Mouse (Mus musculus): ENCODE data around the gene Pate2. TPM values are rescaled to one million over a fixed set of nuclear protein-coding genes. Genes with fewer than 3 reads are reported as not detected.

The Pate2 gene
- polyA plus RNA-seq, 1 experiment from 2014 or later: 1.6 TPM

GRCm38 (mm10) chr9:35539001-35539750 is 30.9 kb upstream of the Pate2 start:
- H3K4me3 ChIP-seq: no peak overlapping the region
- H3K9me3 ChIP-seq (replicated peaks): no peaks in the 10 kb centered on the region
- H3K4me1 ChIP-seq: peaks cover 18% of the 10 kb centered on the region; the same call in 1 of the 2 replicates
- DNase-seq (ENCODE audit: low spot score): no peak
- H3K36me3 ChIP-seq: no peaks in the 10 kb centered on the region
- no peak overlapping the region for H3K27ac ChIP-seq (replicated peaks)
- H3K27me3 ChIP-seq (ENCODE audit: low read depth, poor library complexity, severe bottlenecking): no peaks in the 10 kb centered on the region; the same call in 1 of the 2 replicates
- 81% methylated on average over 13 of the region's 13 CpGs for WGBS

GRCm38 (mm10) chr9:35541024-35541423 is 29.1 kb upstream of the Pate2 start:
- Histone ChIP-seq H3K4me3 (no peak overlapping the region), H3K27me3 (ENCODE audit: low read depth, poor library complexity, severe bottlenecking) (no peaks in the 10 kb centered on the region), H3K36me3 (0 out of 2 replicates have a peak, but pooled peaks cover 7% of the 10 kb centered on the region), H3K27ac (replicated peaks) (no peak overlapping the region), H3K9me3 (replicated peaks) (no peaks in the 10 kb centered on the region), H3K4me1 (peaks cover 18% of the 10 kb centered on the region; the same call in 1 of the 2 replicates)
- 85% methylated on average over 5 of the region's 5 CpGs for WGBS
- DNase-seq (ENCODE audit: low spot score): no peak

GRCm38 (mm10) chr9:35541488-35541887 is 28.6 kb upstream of the Pate2 start:
- 12% methylated on average over 6 of the region's 6 CpGs for WGBS
- DNase-seq (ENCODE audit: low spot score): peak; percentile 82

DNA sequence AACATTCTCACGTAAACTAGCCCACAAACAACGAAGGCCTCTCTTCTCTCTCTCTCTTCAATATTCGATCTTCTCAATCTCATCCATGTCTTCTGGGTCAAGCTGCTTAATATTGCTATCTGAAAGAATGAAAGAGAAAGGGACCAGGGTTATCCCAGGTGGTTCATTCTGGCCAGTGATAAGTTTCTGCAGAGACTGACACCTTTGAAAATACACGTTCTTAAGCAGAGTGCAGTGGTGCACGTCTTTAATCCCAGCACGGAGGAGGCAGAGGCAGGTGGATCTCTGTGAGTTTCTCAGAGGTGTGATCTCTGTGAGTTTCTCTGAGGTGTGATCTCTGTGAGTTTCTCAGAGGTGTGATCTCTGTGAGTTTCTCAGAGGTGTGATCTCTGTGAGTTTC is 28.1 kb upstream of the Pate2 start:
- no peak for DNase-seq (ENCODE audit: low spot score)
- WGBS: 74% methylated on average over 6 of the region's 6 CpGs
- Histone ChIP-seq H3K4me1 (peaks cover 18% of the 10 kb centered on the region; the same call in 1 of the 2 replicates), H3K36me3 (0 out of 2 replicates have a peak, but pooled peaks cover 9% of the 10 kb centered on the region), H3K27ac (replicated peaks) (no peak overlapping the region), H3K9me3 (replicated peaks) (no peaks in the 10 kb centered on the region), H3K4me3 (no peak overlapping the region), H3K27me3 (ENCODE audit: low read depth, poor library complexity, severe bottlenecking) (no peaks in the 10 kb centered on the region)

More at GRCm38 (mm10) chr9:35541488-35541887, 28.6 kb upstream of the Pate2 start:
- Histone ChIP-seq H3K27me3 (ENCODE audit: low read depth, poor library complexity, severe bottlenecking) (no peaks in the 10 kb centered on the region), H3K4me1 (peaks cover 18% of the 10 kb centered on the region; the same call in 1 of the 2 replicates), H3K4me3 (no peak overlapping the region), H3K36me3 (0 out of 2 replicates have a peak, but pooled peaks cover 7% of the 10 kb centered on the region), H3K27ac (replicated peaks) (no peak overlapping the region), H3K9me3 (replicated peaks) (no peaks in the 10 kb centered on the region)

DNA sequence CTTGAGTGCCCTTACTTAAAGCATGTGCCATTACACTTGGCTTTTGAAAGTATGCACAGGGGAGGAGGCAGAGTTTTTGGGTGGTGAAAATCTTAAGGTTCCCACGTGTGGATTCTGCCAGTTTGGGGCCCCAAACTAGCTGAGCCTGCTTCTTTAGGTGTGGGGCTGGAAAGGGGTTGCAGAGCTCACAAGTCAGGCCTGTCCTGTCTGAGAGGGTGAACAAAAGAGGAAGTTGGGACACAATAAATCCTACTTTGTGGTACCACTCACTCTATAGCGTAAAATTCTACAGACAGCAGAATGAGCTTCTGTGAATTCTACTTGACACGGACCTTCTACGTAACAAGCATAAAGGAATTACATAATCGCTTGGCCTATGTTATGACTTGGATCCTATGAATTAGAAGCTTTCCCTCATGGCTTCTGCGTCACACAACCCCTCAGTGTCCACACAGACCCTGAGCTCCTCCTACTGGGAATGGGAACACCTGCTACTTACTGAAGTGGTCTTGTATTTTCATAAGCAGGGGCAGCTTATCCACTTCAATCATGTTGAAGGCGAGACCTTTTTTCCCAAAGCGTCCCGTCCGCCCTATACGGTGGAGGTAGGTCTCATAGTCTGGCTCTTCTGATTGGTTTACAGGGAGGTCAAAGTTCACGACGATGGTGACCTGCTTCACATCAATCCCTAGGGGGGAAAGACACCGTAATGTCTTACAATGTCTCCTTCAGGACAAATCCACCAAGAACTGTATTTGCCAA is 26.8 kb upstream of the Pate2 start:
- DNase-seq (ENCODE audit: low spot score): no peak
- H3K4me3 ChIP-seq: no peak overlapping the region
- H3K36me3 ChIP-seq: 0 out of 2 replicates have a peak, but pooled peaks cover 9% of the 10 kb centered on the region
- H3K4me1 ChIP-seq: peaks cover 11% of the 10 kb centered on the region; the same call in 1 of the 2 replicates
- no peak overlapping the region for H3K27ac ChIP-seq (replicated peaks)
- 86% methylated on average over 14 of the region's 14 CpGs for WGBS
- H3K9me3 ChIP-seq (replicated peaks): no peaks in the 10 kb centered on the region
- H3K27me3 ChIP-seq (ENCODE audit: low read depth, poor library complexity, severe bottlenecking): no peaks in the 10 kb centered on the region

GRCm38 (mm10) chr9:35544666-35545065 is 25.4 kb upstream of the Pate2 start:
- Histone ChIP-seq H3K4me3 (no peak overlapping the region), H3K27me3 (ENCODE audit: low read depth, poor library complexity, severe bottlenecking) (no peaks in the 10 kb centered on the region), H3K4me1 (no peaks in the 10 kb centered on the region), H3K9me3 (replicated peaks) (no peaks in the 10 kb centered on the region), H3K27ac (replicated peaks) (no peak overlapping the region), H3K36me3 (0 out of 2 replicates have a peak, but pooled peaks cover 9% of the 10 kb centered on the region)
- DNase-seq (ENCODE audit: low spot score): no peak
- WGBS: 89% methylated on average over 2 of the region's 2 CpGs

DNA sequence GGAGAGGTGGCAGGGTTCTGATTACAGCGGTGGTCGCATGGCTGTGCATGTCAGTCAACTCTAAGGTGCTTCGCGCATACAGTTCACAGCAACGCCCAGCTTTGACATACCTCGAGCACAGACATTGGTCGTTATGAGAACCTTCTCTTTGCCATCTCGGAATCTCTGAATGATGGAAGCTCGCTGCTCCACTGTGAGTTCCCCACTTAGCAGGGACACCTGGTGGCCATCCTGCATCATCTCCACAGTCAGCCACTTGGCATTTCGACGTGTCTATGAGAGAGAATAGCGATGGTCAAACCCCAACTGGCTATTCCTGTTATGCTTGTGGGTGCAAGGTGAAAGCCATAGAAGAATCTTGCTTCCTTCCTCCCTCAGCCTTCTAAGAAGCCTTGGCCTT is 24.4 kb upstream of the Pate2 start:
- H3K4me1 ChIP-seq: no peaks in the 10 kb centered on the region
- no peak overlapping the region for H3K4me3 ChIP-seq
- no peak overlapping the region for H3K27ac ChIP-seq (replicated peaks)
- no peaks in the 10 kb centered on the region for H3K9me3 ChIP-seq (replicated peaks)
- WGBS: 76% methylated on average over 12 of the region's 12 CpGs
- no peak for DNase-seq (ENCODE audit: low spot score)
- no peaks in the 10 kb centered on the region for H3K27me3 ChIP-seq (ENCODE audit: low read depth, poor library complexity, severe bottlenecking)
- H3K36me3 ChIP-seq: 0 out of 2 replicates have a peak, but pooled peaks cover 9% of the 10 kb centered on the region

DNA sequence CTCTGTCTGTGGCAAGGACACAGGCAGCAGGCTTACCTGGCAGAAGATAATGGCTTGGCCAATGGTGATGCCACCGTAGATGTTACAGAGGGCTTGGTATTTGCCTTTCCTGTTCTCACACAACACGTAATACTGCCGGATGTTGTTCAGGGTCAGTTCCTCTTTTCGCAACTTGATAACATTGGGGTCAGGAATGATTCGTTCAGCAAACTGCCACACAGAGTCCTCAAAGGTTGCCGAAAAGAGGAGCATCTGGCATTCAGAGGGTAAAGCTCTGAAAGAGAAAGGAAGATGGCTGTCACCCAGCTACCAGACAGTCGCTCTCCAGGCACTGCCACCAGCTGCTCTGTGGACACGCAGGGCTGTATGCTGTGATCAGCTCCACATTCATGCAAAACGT is 23.3 kb upstream of the Pate2 start:
- Histone ChIP-seq H3K27ac (replicated peaks) (no peak overlapping the region), H3K27me3 (ENCODE audit: low read depth, poor library complexity, severe bottlenecking) (no peaks in the 10 kb centered on the region), H3K4me3 (no peak overlapping the region), H3K36me3 (0 out of 2 replicates have a peak, but pooled peaks cover 9% of the 10 kb centered on the region), H3K4me1 (no peaks in the 10 kb centered on the region), H3K9me3 (replicated peaks) (no peaks in the 10 kb centered on the region)
- DNase-seq (ENCODE audit: low spot score): no peak
- 87% methylated on average over 9 of the region's 9 CpGs for WGBS

- no peak for DNase-seq (ENCODE audit: low spot score)
- Histone ChIP-seq H3K4me1 (no peaks in the 10 kb centered on the region), H3K36me3 (0 out of 2 replicates have a peak, but pooled peaks cover 9% of the 10 kb centered on the region), H3K27me3 (ENCODE audit: low read depth, poor library complexity, severe bottlenecking) (no peaks in the 10 kb centered on the region), H3K4me3 (no peak overlapping the region), H3K27ac (replicated peaks) (no peak overlapping the region), H3K9me3 (replicated peaks) (no peaks in the 10 kb centered on the region)
- 93% methylated on average over 9 of the region's 9 CpGs for WGBS
Observed at GRCm38 (mm10) chr9:35548455-35548854, 21.6 kb upstream of the Pate2 start.

DNA sequence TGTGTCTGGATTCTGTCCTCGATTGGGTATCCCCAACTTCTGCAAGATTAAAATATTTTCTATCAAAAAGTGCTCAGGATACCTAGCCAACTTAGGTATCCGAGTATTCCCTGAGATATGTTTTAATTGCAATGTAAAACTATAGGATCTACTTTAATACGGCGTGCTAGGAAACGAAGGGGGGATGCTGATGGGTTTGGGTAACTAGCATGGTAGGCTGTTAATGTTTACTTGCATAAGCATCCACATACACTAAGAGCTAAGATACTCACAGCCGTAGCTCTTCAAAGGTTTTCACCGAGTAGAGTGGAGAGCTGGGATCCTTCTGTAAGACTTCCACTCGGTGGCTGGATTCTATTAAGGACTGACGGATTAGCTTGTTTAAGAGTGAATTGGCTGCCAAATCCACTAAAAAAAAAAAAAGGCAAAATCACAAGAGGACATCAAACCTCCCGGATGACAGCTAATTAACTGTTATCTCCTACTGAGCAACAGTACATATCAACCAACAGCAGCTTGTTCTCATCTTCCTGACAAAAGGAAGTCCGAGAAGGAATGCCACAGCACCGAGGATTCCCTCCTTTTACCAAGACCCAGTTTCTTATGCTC is 13.5 kb upstream of the Pate2 start:
- no peak overlapping the region for H3K27ac ChIP-seq (replicated peaks)
- peaks cover 27% of the 10 kb centered on the region for H3K27me3 ChIP-seq (ENCODE audit: low read depth, poor library complexity, severe bottlenecking)
- peaks cover 9% of the 10 kb centered on the region for H3K36me3 ChIP-seq
- H3K9me3 ChIP-seq (replicated peaks): no peaks in the 10 kb centered on the region
- DNase-seq (ENCODE audit: low spot score): peak; percentile 4
- H3K4me1 ChIP-seq: peaks cover 25% of the 10 kb centered on the region
- H3K4me3 ChIP-seq: no peak overlapping the region
- 79% methylated on average over 12 of the region's 12 CpGs for WGBS

- Histone ChIP-seq H3K36me3 (peaks cover 27% of the 10 kb centered on the region), H3K4me3 (peak within 1 kb of the TSS; percentile 67), H3K27me3 (ENCODE audit: low read depth, poor library complexity, severe bottlenecking) (peaks cover 27% of the 10 kb centered on the region), H3K4me1 (peaks cover 25% of the 10 kb centered on the region), H3K27ac (replicated peaks) (peak within 1 kb of the TSS; percentile 87), H3K9me3 (replicated peaks) (no peaks in the 10 kb centered on the region)
- WGBS: under 1% methylated on average over 59 of the region's 59 CpGs
- DNase-seq (ENCODE audit: low spot score): peak; percentile 79
Observed at GRCm38 (mm10) chr9:35558257-35559008, 11.7 kb upstream of the Pate2 start, which contains the start of the genes Ddx25 and Pus3. Gene Ddx25, minus strand, starts transcription at chr9:35558528. Gene Pus3, plus strand, starts transcription at chr9:35558595.

Data from midbrain, embryonic 10.5 days (tissue).